Mouse (Mus musculus): ENCODE results near the gene Cpne4. TPM values are rescaled to one million over a fixed set of nuclear protein-coding genes. Genes with fewer than 3 reads are reported as not detected.

Cpne4 gene
- polyA plus RNA-seq, 1 experiment: 404 TPM

DNA sequence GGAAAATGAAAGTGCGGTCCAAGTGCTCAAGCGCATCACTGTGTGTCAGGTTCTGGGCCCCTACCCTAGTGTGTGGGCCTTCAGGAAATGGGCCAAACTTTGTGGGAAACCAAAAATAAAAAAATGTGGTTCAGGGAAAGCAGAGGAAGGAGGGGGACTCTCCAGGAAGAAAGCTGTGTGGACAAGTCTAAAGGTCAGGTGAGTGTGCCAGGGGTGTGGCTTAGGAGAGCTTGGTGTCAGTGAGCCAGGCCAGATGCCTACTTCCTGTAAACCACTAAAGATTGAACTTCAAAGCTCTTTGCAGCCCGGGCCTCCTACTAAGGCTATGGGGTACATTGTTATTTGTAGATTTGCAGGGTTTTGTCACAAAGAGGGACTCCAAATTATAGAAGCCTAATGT lies 327.1 kb downstream of the Cpne4 start:
- Histone ChIP-seq H3K4me1 (ENCODE audit: control insufficient read depth, insufficient read depth, low read length) (peaks cover 7% of the 10 kb centered on the region; the same call in 1 of the 2 replicates), H3K27ac (ENCODE audit: insufficient read depth, low read depth, low read length) (no peak overlapping the region), H3K4me3 (ENCODE audit: insufficient read depth, low read depth, low read length) (no peak overlapping the region)
- 73% methylated on average over 3 of the region's 3 CpGs for WGBS
- TF ChIP-seq POLR2A (IDR thresholded peaks at IDR 0.05; ENCODE audit: insufficient read depth, low read depth, low read length) (no peak), CTCF (IDR thresholded peaks at IDR 0.05; ENCODE audit: insufficient read depth, low read depth, low read length) (no peak)

DNA sequence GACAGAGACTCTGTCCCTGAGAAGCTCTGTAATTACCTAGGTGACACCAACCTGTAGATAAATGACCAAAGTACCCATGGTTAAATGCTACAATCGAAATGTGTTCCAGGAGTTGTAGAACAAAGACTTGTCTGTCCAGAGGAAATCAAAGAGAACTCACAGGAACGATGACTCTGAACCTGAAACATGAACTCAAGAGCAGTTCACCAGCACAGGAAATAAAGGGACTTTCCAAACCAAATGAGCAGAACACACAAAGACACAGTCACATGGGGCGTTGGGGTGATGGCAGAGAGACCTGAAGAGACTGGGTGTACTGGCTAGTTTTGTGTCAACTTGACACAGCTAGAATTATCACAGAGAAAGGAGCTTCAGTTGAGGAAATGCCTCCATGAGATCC lies 329.9 kb downstream of the Cpne4 start:
- TF ChIP-seq POLR2A (IDR thresholded peaks at IDR 0.05; ENCODE audit: insufficient read depth, low read depth, low read length): no peak
- TF ChIP-seq CTCF (IDR thresholded peaks at IDR 0.05; ENCODE audit: insufficient read depth, low read depth, low read length): no peak
- H3K4me3 ChIP-seq (ENCODE audit: insufficient read depth, low read depth, low read length): no peak overlapping the region
- 70% methylated on average over 3 of the region's 3 CpGs for WGBS

DNA sequence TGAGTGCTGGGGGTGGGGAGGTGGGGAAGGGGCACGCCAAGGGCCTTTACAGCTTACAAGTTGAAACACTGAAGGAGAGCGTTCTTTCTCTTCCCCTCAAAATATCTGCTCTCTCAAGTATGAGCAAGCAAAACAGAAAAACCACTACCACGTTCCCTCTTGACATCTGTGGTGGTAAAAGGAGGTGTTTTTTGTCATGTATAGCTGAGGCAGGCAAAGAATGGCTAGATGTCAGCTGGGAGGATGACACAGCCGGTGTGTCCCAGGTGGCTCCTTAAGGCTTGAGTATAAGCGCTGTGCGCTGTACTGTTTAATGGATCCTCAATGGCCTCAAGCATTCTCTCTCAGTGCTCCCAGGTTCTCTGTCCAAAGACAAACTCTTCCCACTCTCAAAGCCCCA lies 331.5 kb downstream of the Cpne4 start:
- no peak overlapping the region for H3K27ac ChIP-seq (ENCODE audit: insufficient read depth, low read depth, low read length)
- peaks cover 7% of the 10 kb centered on the region; the same call in 1 of the 2 replicates for H3K4me1 ChIP-seq (ENCODE audit: control insufficient read depth, insufficient read depth, low read length)
- no peak overlapping the region for H3K4me3 ChIP-seq (ENCODE audit: insufficient read depth, low read depth, low read length)
- 79% methylated on average over 6 of the region's 6 CpGs for WGBS
- TF ChIP-seq CTCF (IDR thresholded peaks at IDR 0.05; ENCODE audit: insufficient read depth, low read depth, low read length) (no peak), POLR2A (IDR thresholded peaks at IDR 0.05; ENCODE audit: insufficient read depth, low read depth, low read length) (no peak)

More for the DNA sequence above, 329.9 kb downstream of the Cpne4 start:
- no peak overlapping the region for H3K27ac ChIP-seq (ENCODE audit: insufficient read depth, low read depth, low read length)
- H3K4me1 ChIP-seq (ENCODE audit: control insufficient read depth, insufficient read depth, low read length): peaks cover 7% of the 10 kb centered on the region; the same call in 1 of the 2 replicates

DNA sequence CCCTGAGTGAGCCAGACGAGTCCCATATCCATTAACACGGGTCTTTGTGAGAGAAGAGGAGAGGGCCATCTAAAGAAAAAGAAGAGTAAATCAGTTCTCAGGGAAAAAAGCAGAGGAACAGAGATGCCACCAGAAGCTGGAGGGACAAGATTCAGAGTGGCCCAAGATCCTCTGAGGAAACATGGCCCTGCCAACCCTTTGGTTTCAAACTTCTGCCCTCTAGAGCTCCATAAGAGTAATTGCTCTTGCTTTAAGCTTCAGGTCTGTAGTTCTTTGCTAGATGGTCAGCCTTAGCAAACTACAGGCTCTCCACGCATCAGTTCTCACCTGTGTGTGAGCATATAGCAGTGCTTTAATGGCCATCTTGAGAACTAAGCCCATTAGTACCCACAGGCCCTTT lies 343.4 kb downstream of the Cpne4 start:
- WGBS: 94% methylated on average over 3 of the region's 3 CpGs
- TF ChIP-seq POLR2A (IDR thresholded peaks at IDR 0.05; ENCODE audit: insufficient read depth, low read depth, low read length) (no peak), CTCF (IDR thresholded peaks at IDR 0.05; ENCODE audit: insufficient read depth, low read depth, low read length) (no peak)
- Histone ChIP-seq H3K4me3 (ENCODE audit: insufficient read depth, low read depth, low read length) (no peak overlapping the region), H3K4me1 (ENCODE audit: control insufficient read depth, insufficient read depth, low read length) (peaks cover 5% of the 10 kb centered on the region), H3K27ac (ENCODE audit: insufficient read depth, low read depth, low read length) (no peak overlapping the region)

DNA sequence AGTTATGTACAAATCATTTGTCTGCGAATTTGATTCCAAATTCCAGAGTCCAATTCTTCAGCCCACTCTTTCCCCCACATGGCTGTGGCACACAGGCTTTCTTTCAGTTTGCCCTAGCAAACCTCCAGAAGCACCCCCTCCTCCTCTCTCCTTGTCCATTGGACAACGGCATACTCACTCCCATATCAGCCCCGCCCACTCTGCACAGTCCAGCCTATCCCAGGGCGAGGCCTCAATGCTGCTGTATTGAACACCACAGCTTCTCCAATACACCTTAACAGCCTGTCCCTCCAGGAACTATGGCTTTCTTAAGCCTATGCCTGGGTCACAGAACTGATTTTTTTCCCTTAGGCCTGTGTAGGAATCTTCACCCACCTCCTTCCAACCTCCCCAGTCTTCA lies 348.3 kb downstream of the Cpne4 start:
- no peak overlapping the region for H3K27ac ChIP-seq (ENCODE audit: insufficient read depth, low read depth, low read length)
- no peak overlapping the region for H3K4me3 ChIP-seq (ENCODE audit: insufficient read depth, low read depth, low read length)
- H3K4me1 ChIP-seq (ENCODE audit: control insufficient read depth, insufficient read depth, low read length): peaks cover 13% of the 10 kb centered on the region
- WGBS: 81% methylated on average over 4 of the region's 4 CpGs
- TF ChIP-seq CTCF (IDR thresholded peaks at IDR 0.05; ENCODE audit: insufficient read depth, low read depth, low read length): no peak
- no peak for TF ChIP-seq POLR2A (IDR thresholded peaks at IDR 0.05; ENCODE audit: insufficient read depth, low read depth, low read length)

DNA sequence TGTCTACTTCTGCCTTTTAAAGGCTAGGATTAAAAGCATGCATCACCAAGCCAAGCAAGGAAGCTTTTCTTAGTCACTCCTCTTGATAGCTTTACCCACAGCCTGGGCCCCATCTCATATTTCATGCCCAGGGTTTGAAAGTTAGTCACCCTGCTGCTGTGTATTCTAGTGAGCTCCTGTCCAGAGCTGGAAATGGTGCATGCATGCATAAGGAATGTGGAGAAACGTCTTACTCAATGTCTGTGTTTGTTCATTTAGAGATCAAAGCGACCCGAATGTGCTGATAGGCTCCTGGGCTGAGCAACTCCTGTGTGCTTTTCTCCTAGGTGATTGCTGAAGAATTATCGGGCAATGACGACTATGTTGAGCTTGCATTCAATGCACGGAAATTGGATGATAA lies 354.0 kb downstream of the Cpne4 start:
- no peak overlapping the region for H3K4me3 ChIP-seq (ENCODE audit: insufficient read depth, low read depth, low read length)
- no peak for TF ChIP-seq CTCF (IDR thresholded peaks at IDR 0.05; ENCODE audit: insufficient read depth, low read depth, low read length)
- no peak for TF ChIP-seq POLR2A (IDR thresholded peaks at IDR 0.05; ENCODE audit: insufficient read depth, low read depth, low read length)
- H3K4me1 ChIP-seq (ENCODE audit: control insufficient read depth, insufficient read depth, low read length): peaks cover 5% of the 10 kb centered on the region
- 50% methylated on average over 6 of the region's 6 CpGs for WGBS
- no peak overlapping the region for H3K27ac ChIP-seq (ENCODE audit: insufficient read depth, low read depth, low read length)

DNA sequence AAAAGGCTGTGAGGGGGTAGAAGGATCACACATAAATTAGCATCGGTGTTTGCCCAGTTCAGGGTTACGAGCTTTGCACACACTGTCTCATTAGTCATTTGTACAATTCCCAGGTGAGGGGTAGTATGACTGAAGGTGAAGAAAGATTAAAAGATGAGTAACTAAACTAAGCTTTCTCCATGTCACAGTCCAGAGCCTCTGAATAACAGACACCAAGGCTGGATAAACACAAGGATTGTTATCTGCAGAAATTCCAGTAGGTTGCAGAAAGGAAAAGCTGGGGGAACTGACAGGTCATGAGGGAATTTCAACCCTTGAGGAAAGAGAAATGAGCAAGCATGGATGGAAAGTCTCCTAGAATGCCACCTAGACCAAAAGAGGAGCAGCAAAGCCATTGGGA lies 354.7 kb downstream of the Cpne4 start:
- WGBS: 75% methylated on average over 2 of the region's 2 CpGs
- no peak overlapping the region for H3K27ac ChIP-seq (ENCODE audit: insufficient read depth, low read depth, low read length)
- H3K4me1 ChIP-seq (ENCODE audit: control insufficient read depth, insufficient read depth, low read length): peaks cover 2% of the 10 kb centered on the region
- no peak overlapping the region for H3K4me3 ChIP-seq (ENCODE audit: insufficient read depth, low read depth, low read length)
- TF ChIP-seq CTCF (IDR thresholded peaks at IDR 0.05; ENCODE audit: insufficient read depth, low read depth, low read length) (no peak), POLR2A (IDR thresholded peaks at IDR 0.05; ENCODE audit: insufficient read depth, low read depth, low read length) (no peak)

DNA sequence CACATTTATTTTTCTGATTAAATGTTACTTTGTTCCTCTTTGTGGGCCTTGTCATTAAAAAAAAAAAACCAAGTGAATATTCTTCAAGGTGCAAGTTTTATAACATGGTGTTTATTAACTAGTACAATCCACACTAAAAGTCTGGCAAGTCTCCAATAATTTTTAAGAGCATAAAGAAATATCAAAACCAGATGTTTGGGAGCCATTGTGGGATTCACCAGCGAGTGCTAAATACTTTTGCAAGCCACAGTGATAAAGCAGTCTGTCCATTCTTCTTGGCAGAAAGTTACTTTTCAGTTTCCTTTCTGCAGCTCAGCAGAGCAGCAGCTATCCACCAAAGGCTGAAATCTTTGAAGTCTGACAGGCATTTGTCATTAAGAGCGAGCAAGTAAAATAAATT lies 365.6 kb downstream of the Cpne4 start:
- Histone ChIP-seq H3K4me3 (ENCODE audit: insufficient read depth, low read depth, low read length) (no peak overlapping the region), H3K27ac (ENCODE audit: insufficient read depth, low read depth, low read length) (no peak overlapping the region), H3K4me1 (ENCODE audit: control insufficient read depth, insufficient read depth, low read length) (no peaks in the 10 kb centered on the region)
- 73% methylated on average over 2 of the region's 2 CpGs for WGBS
- TF ChIP-seq CTCF (IDR thresholded peaks at IDR 0.05; ENCODE audit: insufficient read depth, low read depth, low read length) (no peak), POLR2A (IDR thresholded peaks at IDR 0.05; ENCODE audit: insufficient read depth, low read depth, low read length) (no peak)

DNA sequence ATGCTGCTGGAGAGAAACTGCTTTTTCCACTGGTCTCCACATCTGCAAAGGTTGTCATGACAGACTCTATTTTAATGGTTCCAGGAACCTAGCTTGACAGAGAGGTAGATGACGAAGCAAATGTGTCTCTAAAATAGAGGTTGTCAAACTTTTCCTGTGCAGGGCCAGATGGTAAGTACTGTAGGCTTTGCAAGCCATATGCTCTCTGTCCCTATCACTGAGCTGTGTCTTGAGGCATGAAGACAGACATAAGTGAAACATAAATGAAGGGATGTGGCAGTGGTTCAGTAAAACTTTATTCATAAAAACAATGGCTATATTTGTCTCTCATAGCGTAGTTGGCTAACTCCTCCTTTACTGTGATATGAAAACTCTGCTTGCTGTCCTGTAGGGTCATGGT lies 366.2 kb downstream of the Cpne4 start:
- TF ChIP-seq POLR2A (IDR thresholded peaks at IDR 0.05; ENCODE audit: insufficient read depth, low read depth, low read length): no peak
- TF ChIP-seq CTCF (IDR thresholded peaks at IDR 0.05; ENCODE audit: insufficient read depth, low read depth, low read length): no peak
- H3K4me1 ChIP-seq (ENCODE audit: control insufficient read depth, insufficient read depth, low read length): no peaks in the 10 kb centered on the region
- H3K4me3 ChIP-seq (ENCODE audit: insufficient read depth, low read depth, low read length): no peak overlapping the region
- 74% methylated on average over 2 of the region's 2 CpGs for WGBS
- H3K27ac ChIP-seq (ENCODE audit: insufficient read depth, low read depth, low read length): no peak overlapping the region

DNA sequence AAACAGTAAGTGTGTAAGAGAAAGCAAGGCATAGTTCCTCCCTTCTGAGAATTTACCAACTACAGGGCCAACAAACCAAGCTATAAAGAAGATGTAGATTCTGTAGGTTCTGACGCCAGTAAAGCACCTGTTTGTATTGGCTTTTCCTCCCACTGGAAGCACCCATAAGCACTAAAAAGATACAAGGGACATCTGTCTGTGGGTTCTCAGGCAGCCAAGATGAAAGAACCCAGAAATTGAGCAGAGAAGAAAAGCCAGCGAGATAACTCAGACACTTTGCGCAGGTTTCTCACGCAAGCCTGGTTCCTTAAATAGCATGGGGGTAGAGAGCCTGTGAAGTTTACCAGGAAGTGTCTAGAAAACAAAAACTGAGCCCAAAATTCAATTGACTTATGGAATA lies 374.1 kb downstream of the Cpne4 start:
- no peak overlapping the region for H3K27ac ChIP-seq (ENCODE audit: insufficient read depth, low read depth, low read length)
- H3K4me1 ChIP-seq (ENCODE audit: control insufficient read depth, insufficient read depth, low read length): no peaks in the 10 kb centered on the region
- TF ChIP-seq CTCF (IDR thresholded peaks at IDR 0.05; ENCODE audit: insufficient read depth, low read depth, low read length) (no peak), POLR2A (IDR thresholded peaks at IDR 0.05; ENCODE audit: insufficient read depth, low read depth, low read length) (no peak)
- no peak overlapping the region for H3K4me3 ChIP-seq (ENCODE audit: insufficient read depth, low read depth, low read length)
- 86% methylated on average over 4 of the region's 4 CpGs for WGBS

All from olfactory bulb, adult 2 months (tissue).